Mouse (Mus musculus) ES-CJ7 (cell line): ENCODE results near the gene Aip.
"Not testable (repeated sequence)": the region's sequence is repeated elsewhere in the genome, so short reads cannot be mapped to it uniquely, and the experiment has no call there.

Source experiments
- DNase-seq: peaks from one replicate; pipeline ENCODE4 v3.0.0; 2011; ENCODE audit warnings: low read depth, low spot score

The Aip gene

GRCm38 (mm10) chr19:4066280-4066679 is 59.4 kb downstream of the Aip start:
- DNase-seq = no peak

- not testable (repeated sequence) for DNase-seq
These were observed 61.2 kb downstream of the Aip start for GRCm38 (mm10) chr19:4064501-4064900.
